Mouse (Mus musculus): Measurements from ENCODE around the gene Rdm1.

Gene Rdm1

DNA sequence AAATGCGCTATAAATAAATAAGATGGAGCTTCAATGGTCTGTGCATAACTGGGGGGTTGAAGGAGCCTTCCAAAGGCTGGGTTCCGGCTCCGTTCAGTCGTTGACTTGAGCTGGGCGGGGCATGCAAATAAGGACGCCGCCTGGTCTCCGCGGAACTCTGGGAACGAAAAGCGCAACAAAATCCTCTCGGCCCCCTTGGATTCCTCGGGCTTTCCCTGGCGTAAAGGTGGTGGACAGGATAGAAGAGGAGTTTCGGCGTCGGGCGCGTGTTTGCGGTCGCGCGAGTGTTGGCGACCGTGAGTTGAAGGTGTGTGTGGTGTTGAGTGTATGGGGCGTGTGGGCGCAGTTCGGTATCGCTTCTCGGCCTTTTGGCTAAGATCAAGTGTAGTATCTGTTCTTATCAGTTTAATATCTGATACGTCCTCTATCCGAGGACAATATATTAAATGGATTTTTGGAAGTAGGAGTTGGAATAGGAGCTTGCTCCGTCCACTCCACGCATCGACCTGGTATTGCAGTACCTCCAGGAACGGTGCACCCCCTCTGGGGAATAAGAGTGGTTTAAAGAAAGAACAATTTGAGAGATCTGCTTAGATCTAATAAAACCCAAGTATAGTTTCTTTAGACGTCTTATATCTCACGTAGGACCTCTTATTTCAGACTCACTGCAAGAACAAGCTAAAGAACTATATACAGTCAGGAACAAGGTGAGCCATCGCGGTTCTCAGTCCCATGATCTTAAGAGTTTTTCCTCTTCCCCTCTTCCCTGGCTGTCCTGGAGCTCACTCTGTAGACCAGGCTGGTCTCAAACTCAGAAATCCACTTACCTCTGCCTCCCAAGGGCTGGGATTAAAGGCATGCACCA, 31.1 kb downstream of the Rdm1 start:
- peak; percentile 92 for DNase-seq (ENCODE audit: low spot score)

DNA sequence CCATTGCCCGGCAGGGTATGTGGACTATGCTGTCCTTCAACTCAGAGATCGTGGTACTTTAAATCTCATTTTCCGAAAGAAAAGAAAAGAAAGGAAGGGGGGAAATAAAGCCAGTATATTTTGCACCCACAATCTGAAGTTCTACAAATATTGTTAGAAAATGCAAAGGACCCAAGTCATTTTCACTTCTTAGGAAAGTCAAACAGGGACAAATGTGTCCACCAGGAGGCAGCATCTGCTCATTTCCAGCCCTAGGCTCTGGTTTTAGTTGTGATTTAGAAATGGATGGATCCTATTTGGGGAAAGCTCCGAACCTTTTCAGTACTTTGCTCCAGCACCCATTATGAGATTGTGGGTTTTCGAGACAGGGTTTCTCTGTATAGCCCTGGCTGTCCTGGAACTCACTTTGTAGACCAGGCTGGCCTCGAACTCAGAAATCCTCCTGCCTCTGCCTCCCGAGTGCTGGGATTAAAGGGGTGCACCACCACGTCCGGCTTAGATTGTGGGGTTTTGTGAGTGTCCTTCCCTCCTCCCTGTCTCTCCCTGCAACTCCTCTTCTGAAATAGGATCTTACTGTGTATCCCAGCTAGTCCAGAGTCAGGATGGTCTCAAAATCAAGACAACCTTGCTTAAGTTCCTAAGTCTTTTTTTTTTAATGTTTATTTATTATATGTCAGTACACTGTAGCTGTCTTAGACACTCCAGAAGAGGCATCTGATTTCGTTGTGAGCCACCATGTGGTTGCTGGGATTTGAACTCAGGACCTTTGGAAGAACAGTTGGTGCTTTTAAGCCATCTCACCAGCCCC, 32.0 kb downstream of the Rdm1 start:
- DNase-seq (ENCODE audit: low spot score), result peak; percentile 94

DNA sequence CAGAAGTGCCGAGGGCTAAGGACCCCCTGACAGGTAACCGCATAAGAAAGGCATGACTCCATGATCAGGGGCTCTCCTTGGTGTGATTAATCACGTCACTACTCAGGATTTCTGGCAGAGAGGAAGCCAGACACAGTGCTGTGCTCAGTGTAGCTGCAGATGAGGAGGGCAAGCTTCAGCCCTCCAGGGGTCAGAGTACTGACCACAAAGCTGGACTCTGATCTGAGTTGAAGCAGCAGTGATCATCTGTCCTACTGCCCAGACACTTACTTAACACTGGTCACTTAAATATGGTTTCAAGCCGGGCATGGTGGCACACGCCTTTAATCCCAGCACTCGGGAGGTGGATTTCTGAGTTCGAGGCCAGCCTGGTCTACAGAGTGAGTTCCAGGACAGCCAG, 34.2 kb downstream of the Rdm1 start:
- no peak for DNase-seq (ENCODE audit: low spot score)

DNA sequence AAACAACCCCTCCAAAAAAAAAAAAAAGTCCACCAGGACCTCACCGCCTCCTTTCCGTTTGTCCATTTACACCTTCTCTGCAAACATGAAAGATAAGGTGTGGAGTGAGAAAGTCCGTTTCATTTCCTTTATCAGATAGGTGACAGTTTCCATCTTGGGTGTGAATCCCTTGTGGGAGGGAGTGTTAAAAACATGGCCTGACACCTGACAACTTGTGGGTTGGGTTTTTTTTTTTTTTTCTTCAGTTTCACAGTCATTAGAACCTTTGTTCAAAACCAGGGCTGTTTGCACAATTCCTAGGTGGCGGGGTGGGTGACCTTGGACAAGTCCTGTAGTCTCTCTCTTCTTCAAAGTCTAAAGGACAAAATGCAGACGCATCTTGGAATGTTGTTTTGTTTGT, 34.8 kb downstream of the Rdm1 start:
- DNase-seq (ENCODE audit: low spot score), result no peak

DNA sequence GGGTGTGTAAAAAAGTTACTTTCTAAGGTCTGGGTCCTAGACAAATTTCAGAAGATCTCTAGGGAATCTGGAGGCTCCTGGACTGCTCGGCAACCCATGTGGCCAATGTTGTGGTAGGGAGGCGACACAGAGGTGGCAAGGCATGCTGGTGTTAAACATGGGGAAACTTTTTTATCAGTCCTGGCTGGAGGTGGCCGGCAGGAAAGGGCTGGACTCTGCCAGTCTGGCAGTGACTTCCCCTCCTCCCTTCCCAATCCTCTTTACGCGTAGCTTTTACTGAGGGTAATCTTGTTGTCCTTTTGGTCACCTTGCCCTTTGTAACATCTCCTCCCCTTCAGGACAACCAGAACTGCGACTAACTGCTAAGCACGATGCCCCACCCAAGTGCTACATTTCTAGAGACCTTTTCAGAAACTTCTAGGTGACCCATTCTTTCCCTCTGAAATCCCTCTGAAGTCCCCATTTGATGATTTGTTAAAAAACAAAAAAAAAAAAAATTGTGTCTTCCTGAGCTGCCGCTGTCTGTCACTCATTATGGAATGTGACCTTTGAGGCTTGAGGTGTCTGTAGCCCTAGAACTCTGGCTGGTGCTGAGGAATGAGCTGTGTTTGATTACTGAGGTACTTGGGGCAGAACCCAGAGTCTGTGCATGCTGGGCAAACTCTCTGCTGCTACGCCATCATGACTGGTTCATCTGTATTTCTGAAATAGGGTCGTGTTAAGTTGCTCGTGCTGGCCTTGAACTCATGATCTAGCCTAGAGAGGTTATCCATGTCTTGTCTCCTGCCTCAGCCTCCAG, 36.4 kb downstream of the Rdm1 start:
- no peak for DNase-seq (ENCODE audit: low spot score)

DNA sequence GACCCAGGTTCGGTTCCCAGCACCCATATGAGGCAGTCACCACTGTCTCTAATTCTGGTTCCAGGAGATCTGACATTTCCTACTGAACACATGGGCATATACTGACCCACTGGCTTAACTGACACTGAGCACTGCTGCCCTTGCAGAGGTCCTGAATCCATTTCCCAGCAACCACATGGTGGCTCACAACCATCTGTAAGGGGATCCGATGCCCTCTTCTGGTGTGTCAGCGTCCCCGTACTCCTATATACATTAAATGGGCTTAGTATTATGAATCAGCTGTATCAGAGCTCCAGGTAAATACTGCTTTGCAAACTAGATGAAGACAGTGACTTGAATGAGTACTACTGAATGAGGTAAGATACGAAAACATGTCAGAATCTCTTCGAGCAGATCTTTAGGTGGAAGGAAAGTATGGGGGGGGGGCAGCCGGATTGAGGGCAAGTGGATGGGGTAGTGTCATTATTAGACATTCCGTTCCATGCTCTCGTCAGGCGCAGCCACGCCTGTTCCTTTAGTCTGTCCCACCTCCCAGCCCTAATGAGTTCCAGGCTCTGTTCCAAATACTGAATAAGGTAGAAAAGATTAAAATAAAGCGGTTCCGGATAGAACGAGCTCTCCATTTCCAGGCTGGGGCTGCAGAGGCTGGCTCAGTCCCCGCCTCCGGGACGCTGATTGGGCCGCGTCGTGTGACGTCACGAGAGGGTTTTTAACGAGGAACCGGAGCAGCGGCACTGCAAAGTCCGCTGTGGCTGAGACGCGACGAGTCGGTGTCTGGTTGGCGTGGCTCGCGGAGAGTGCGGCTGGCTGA, 38.0 kb downstream of the Rdm1 start, which contains the start of gene Arl4d:
Arl4d (plus strand) TSS at position 717 of the 811 bp plus-strand sequence.
- DNase-seq (ENCODE audit: low spot score), result peak; percentile 94

DNA sequence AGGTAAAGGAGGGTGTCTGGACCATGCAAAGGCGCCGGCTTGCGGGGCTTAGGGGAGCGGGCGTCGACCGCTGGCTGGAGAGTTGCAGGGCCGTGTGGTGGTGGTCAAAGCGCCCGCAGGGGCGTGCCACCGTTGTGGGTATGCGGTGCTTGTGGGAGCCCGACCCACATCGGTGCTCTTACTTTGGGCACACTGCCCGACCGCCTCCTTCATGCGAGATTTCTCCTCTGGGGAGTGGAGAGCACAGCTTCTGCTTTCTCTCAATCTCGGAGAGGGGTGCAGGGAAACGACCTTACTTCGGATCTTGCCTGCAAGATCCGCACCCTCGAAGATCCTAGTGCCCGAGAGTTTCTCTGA, 38.6 kb downstream of the Rdm1 start:
- DNase-seq (ENCODE audit: low spot score), result no peak

DNA sequence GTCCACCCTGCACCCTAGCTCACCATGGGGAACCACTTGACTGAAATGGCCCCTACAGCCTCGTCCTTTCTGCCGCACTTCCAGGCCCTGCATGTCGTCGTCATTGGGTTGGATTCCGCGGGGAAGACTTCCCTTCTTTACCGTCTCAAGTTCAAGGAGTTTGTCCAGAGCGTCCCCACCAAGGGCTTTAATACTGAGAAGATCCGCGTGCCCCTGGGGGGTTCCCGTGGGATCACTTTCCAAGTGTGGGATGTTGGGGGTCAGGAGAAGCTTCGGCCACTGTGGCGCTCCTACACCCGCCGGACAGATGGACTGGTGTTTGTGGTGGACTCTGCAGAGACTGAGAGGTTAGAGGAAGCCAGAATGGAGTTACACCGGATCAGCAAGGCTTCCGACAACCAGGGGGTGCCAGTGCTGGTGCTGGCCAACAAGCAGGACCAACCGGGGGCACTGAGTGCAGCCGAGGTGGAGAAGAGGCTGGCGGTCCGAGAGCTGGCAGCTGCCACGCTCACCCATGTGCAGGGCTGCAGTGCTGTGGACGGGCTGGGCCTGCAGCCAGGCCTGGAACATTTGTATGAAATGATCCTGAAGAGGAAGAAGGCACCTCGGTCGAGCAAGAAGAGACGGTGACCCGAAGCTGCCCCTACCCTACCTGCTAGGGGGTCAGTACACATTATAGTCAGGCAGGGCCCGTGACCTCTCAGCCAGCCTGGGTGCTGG, 39.8 kb downstream of the Rdm1 start:
- DNase-seq (ENCODE audit: low spot score), result no peak

DNA sequence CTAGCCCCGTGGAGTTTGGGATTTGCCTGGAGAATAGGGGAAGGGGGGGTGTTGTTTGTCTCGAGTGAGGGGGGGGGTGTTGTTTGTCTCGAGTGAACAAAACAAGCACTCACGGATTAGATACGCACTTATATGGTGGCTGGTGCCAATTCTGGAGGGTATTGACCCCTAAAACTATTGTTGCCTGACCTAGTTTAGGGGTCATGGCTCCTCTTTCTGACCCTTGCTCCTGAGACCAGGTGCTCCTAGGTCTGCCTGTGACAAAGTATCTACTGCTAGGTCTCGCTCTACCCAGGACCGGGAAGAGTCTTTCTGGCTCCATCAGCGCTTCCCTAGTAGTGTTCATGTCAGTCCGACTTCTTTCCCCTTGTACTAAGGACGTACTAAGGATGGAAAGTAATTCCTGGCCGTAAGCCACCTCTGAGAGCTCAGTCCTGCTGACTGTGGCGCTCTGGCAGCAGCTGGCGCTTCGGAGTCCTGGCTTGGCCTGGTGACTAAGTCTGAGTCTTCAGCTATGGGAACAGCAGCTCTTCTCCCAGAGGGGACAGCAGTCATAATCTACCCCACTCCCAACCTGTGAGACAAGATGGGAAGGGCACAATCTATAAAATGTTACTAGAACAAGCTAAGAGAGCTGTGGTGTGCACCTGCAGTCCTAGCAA, 41.0 kb downstream of the Rdm1 start:
- no peak for DNase-seq (ENCODE audit: low spot score)

DNA sequence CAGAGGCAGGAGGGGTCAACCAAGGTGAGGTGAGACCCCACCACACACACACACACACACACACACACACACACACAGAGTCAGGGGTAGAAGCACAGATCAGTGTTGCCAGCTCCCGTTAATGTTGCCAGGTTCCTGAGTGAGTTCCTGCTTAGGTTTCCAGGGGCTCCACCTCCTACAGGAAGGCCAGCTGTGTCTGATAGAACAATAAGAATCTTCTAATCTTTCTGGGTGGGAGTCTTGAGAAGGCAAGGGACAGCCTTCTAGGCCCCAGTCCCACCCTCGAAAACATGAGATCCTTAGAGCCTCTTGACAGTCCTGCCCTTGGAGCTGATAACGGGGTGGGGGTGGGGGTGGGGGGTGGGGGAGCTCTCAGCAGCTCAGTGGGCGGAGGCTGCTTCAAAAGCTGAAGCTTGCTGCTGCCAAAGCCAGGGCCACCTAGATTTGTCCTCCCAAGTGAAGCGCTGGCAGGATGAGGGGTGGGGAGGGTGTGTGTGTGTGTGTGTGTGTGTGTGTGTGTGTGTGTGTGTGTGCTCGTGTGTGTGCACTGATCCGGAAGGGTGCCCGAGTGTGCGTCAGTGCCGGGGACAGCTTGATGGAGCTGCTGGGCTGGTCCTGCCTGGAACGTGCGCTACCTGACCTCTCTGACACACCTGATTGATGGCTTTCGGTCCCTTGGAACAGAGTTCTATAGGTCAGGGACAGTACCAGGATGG, 41.7 kb downstream of the Rdm1 start:
- no peak for DNase-seq (ENCODE audit: low spot score)

DNA sequence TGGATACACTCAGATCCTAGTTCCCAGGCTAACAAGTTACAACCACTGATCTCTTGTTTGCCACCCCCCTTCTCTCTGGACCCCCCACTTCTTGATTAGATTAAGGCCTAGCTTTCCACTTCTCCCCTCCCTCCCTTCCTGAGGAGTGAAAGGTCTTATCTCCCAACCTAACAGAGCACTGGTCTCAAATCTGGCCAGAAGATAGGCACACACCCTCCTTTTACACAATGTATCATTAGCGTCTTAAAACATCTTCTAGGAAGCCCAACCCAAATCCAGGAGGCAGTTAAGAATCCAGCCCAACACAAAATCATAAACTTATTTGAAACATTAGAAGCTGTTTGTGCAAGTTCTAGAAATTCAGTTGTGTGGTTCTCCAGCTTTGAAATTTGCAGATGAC, 43.3 kb downstream of the Rdm1 start:
- no peak for DNase-seq (ENCODE audit: low spot score)

DNA sequence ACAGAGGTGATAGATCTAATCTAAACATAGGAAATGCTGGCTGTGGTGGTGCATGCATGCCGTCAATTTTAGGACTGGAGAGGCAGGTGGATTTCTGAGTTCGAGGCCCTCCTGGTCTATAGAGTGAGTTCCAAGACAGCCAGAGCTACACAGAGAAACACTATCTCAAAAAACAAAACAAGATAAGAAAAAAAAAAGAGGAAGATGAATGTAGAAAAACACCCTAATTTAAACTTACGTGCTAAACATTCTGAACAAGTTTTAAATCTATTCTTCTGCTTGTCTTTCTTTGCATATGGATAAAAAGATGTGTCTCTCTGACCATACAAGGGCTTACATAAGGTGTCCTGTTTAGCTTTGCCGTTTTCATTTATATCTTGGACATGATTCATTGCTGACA, 44.3 kb downstream of the Rdm1 start:
- no peak for DNase-seq (ENCODE audit: low spot score)

DNA sequence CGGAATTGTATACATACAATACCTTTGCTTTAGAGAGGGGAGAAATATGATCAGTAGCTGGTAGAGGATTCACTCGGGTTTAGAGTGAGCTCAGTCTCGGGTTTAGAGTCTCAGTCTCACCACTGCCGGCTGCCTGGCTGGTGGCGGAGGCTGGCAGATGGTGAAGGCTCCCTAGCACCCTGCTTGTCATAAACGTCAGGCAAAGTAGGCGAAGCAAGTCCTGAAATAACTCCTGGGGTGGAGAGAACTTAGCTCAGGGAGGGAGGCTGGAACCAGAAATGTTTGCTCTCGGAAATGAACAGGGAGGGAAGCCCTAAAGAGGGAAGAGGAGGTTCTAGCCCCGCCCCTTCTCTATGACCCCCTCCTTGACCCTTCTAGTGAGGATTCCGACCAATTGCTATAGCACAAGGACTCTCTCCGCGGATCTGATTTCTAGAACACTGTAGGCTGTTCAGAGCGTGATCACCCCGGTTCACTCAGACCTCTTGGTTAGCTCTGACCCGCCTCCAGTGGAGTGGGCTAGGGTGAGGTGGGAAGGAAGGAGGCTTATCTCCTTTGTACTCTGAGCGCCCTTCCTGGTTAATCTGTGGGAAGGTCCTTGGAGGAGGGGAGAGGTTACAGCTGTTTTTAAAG, 46.1 kb downstream of the Rdm1 start:
- DNase-seq (ENCODE audit: low spot score), result peak; percentile 17

DNA sequence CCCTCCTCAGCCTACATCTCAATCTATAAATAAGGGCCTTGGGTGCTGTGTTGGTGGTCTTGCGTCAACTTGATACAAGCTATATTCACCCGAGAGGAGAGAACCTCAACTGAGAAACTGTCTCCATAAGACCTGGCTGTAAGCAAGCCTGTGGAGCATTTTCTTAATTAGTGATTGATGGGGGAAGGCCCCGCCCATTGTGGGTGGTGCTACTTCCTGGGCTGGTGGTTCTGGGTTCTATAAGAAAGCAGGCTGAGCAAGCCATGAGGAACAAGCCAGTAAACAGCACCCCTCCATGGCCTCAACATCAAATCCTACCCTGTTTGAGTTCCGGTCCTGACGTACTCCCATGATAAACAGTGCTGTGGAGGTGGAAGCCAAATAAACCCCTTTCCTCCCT, 47.1 kb downstream of the Rdm1 start:
- DNase-seq (ENCODE audit: low spot score), result no peak

DNA sequence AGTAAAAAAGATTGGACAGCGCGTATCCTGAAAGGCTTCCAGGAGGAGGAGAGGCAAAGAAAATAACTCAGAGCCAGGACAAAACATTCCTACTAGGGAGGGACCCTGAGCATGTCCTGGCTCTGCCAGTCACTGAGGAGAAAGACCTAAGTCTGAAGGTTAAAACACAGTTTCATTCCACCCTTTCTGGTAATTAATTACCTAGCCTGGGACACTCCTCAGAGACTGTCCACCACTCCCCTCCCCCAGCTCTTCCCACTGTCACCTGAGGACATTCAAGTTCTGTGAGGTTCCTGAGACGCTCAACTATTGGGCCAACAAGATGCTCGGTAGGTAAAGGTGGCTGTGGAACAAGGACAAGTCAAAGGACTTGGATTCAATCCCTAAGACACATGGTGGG, 48.4 kb downstream of the Rdm1 start:
- no peak for DNase-seq (ENCODE audit: low spot score)

DNA sequence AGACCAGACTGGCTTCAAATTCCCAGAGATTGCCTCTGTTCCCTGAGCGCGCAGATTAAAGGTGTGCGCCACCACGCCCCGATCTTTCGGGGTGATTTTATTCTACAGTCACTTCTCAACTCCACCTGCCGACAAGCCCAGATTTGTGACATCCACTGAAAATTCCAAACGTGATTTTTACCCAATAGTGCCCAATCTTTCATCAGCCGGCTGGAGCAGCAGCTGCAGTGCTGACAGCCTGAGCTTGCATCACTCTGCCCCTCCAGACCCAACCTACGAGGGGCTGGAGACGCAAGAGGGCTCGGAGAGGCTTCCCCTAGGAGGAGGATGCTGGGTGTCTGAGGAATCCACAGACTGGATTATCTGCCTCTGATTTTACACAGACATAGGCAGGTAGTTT, 50.7 kb downstream of the Rdm1 start:
- DNase-seq (ENCODE audit: low spot score), result no peak

DNA sequence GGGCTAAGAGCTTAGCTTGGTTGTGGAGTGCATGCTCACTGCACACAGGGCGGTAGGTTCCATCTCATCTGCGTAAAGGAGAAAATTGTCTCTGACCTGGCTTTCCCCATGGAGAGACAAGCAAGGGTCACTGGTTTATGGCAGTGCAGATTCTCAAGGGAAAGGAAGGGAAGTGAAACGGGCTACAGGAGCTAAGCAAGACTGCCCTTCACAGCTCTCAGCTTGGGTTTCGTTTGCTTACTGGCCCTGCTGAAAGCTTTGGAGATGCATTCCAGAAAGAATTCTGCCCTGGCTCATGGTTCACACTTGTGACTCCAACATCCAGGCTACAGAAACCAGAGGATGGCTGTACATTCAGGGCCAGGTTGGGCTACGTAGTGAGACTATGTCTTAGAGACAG, 51.8 kb downstream of the Rdm1 start:
- no peak for DNase-seq (ENCODE audit: low spot score)

DNA sequence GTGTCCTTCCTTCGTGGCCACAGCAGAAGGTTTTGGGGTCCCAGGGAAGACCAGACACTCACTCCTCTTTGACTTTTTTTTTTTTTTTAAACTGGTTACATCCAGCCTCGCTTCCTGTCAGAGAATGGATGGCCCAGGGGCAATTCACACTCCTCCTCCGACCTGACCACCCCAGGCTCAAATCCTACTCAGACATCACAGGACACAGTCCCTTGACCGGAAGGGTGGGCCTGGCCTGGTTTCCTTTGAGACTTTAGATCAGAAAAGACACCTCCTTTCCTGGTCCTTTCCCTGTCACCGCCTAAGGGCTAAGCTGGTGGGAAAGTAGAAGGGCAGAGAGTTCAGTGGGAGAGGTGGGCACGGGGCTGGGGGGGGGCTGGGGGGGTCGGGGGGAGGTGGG, 52.9 kb downstream of the Rdm1 start:
- DNase-seq (ENCODE audit: low spot score), result no peak

DNA sequence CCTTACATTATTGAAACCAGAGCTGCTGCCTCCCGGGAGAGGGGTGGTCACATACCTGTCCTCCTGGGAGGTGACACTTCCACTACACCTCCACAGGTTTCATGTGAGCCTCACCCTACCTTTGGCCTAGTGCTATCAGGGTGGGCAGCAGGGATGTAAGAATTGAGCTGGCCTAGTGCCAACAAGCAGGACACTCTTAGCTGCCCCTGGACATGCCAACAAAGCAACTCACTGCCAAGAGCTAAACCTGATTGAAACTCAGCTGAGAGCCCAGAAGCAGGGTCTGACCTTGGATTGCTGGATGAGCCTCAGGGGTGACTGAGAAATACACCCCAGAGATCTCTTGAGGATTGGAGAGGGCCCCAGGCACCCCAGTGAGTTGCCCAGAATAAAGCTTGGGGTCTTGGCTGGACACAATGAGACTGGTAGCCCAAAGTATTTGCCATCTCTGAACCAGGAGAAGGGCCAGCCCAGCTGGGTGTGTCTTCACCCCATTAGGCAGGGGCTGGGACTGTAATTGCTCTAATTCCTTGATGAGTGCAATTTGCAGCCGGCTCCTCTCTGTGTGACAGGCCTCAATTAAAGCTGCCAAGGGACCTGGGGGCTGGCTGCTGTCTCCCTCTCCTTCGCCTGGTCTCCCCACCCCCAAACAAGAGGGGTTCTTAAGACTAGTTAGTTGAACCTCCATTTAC, 53.8 kb downstream of the Rdm1 start:
- peak; percentile 43 for DNase-seq (ENCODE audit: low spot score)
